Mouse (Mus musculus) brain, embryonic 14.5 days (tissue): ENCODE results near the gene Gm9573.

Experiments used
- CTCF ChIP-seq: fragments of 200-500 bp; IDR thresholded peaks from 2 replicates; pipeline ENCODE4 v1.5.1; 2012; ENCODE audit warnings: inconsistent platforms, mild to moderate bottlenecking, moderate library complexity, borderline replicate concordance; ENCODE audit not compliant: insufficient read depth, insufficient read length; ENCODE audit errors: extremely low read depth
- POLR2A ChIP-seq: fragments of 200-500 bp; IDR thresholded peaks from 2 replicates; pipeline ENCODE4 v1.6.1; 2012; ENCODE audit warnings: mild to moderate bottlenecking, inconsistent platforms, borderline replicate concordance; ENCODE audit not compliant: poor library complexity, insufficient read depth, insufficient read length, severe bottlenecking; ENCODE audit errors: extremely low read depth

GRCm38 (mm10) chr17:35673416-35674035, 47.1 kb upstream of the Gm9573 start, which contains the start of gene Gtf2h4:
- TF ChIP-seq POLR2A (no peak), CTCF (no peak)
